Mouse (Mus musculus): Measurements from ENCODE around the gene Mup15. TPM values are rescaled to one million over a fixed set of nuclear protein-coding genes. Genes with fewer than 3 reads are reported as not detected.
"Not testable (repeated sequence)": the region's sequence is repeated elsewhere in the genome, so short reads cannot be mapped to it uniquely, and the experiment has no call there.

Mup15 gene
- not detected in 2 replicates for polyA plus RNA-seq (2016; fragmentation: Nextera tagmentation; extraction: Ambion mirVana)

GRCm38 (mm10) chr4:61439643-61440042, at the start of gene Mup15:
Gene Mup15 (minus strand): TSS chr4:61439743.
- not testable (repeated sequence) for H3K27me3 ChIP-seq (replicated peaks); H3K4me2 ChIP-seq; H3K27ac ChIP-seq; ATAC-seq; H3K4me3 ChIP-seq; H3K4me1 ChIP-seq; H3K9me3 ChIP-seq (replicated peaks); H3K36me3 ChIP-seq; H3K9ac ChIP-seq
- no CpG with 5 or more reads among the region's 4 CpGs for WGBS (ENCODE audit: insufficient replicate concordance)

Other genes starting within 250 kb of the Mup15 start
- not detected in 2 replicates for gene Mup13, start 211.5 kb downstream of the Mup15 start, polyA plus RNA-seq (2016; fragmentation: Nextera tagmentation; extraction: Ambion mirVana)
- not detected in 2 replicates for gene Mup14, start 135.7 kb downstream of the Mup15 start, polyA plus RNA-seq (2016; fragmentation: Nextera tagmentation; extraction: Ambion mirVana)
- not detected in 2 replicates for gene Mup16, start 79.8 kb upstream of the Mup15 start, polyA plus RNA-seq (2016; fragmentation: Nextera tagmentation; extraction: Ambion mirVana)
- not detected in 2 replicates for gene Mup17, start 156.1 kb upstream of the Mup15 start, polyA plus RNA-seq (2016; fragmentation: Nextera tagmentation; extraction: Ambion mirVana)
- not detected in 2 replicates for gene Mup18, start 234.4 kb upstream of the Mup15 start, polyA plus RNA-seq (2016; fragmentation: Nextera tagmentation; extraction: Ambion mirVana)